Mouse (Mus musculus): ENCODE results near the gene Smyd3. TPM values are rescaled to one million over a fixed set of nuclear protein-coding genes. Genes with fewer than 3 reads are reported as not detected.
"Not testable (repeated sequence)": the region's sequence is repeated elsewhere in the genome, so short reads cannot be mapped to it uniquely, and the experiment has no call there.

The Smyd3 gene
- total RNA-seq, 2 experiments from 2014 or later, result 7.8 TPM

GRCm38 (mm10) chr1:179183499-179183898 is 334.3 kb downstream of the Smyd3 start:
- no peak for DNase-seq (ENCODE audit: low spot score in 2 of 2)

DNA sequence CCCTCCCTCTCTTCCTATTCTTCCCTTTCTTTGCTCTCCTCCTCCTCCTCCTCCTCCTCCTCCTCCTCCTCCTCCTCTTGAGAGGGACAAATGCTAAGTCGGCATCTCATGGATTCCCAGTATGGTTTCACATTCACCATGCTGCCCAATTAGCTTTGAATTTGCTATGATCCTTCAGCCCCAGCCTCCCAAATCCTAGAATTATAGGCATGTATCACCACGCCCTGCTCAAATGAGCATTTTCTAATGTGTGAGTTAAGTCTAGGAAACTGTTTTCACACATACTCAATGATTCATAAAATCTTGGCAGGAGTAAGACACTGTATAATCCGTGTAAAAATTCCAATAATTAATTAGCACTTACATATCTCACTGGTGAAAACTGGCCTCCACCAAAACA is 337.3 kb downstream of the Smyd3 start:
- no peak for DNase-seq (ENCODE audit: low spot score in 2 of 2)

DNA sequence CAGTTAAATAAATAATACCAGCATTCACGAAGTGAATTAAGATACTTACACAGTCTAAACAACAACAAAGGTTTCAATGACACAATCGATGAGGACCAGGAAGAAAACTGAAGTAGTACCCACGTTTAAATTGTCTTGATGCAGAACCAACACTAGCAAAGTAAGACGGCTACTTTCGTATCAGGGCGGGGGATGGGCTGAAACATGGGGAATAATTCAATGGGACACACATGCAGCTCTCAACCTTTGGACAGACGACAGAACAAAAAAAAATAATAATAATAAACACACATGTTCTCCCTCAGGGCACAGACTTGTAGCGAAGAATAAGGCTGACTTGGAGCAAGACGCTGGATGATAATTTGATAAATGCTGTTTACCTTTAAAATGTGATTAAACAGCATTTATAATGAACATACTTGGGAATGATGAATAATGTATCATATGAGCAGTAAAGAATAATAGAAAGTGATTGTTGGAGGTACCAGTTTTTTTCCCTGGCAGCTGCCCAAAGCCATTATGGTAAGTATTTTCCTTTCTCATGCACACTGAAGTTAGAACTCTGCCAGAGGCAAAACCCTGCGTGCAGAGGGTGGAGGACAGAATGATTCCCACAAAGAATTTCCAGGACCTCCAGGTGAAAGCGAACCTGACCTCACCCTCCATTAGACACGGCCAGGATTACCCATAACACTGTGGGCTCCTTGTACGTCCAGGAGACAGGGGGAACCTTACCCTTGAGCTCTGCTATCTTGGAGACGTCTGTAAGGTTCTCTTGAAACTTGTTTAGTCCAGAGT is 340.8 kb downstream of the Smyd3 start:
- DNase-seq (ENCODE audit: low spot score in 2 of 2), result no peak

GRCm38 (mm10) chr1:179174241-179174640 is 343.6 kb downstream of the Smyd3 start:
- no peak for DNase-seq (ENCODE audit: low spot score in 2 of 2)

DNA sequence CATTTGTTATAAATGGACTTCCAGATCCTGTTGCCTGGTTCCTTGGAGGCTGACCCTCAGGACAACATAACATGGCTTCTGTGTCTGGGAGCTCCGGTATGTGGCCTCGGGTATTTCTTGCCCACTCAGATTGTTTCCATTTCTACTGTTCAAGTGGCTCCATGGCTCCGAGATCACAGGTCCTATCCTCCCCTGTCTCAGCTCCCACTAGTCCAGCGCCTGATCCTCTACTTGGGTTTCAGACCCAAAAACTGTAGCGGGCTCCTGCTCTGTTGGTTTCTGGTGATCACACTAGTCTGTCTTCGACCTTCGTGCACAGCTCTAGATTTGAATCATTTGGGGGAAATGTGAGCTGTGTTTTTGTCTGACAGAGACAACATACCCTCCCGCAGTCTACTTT is 347.3 kb downstream of the Smyd3 start:
- no peak for DNase-seq (ENCODE audit: low spot score in 2 of 2)

- DNase-seq (ENCODE audit: low spot score in 2 of 2), result no peak
Measured at GRCm38 (mm10) chr1:179169749-179170148, 348.1 kb downstream of the Smyd3 start.

DNA sequence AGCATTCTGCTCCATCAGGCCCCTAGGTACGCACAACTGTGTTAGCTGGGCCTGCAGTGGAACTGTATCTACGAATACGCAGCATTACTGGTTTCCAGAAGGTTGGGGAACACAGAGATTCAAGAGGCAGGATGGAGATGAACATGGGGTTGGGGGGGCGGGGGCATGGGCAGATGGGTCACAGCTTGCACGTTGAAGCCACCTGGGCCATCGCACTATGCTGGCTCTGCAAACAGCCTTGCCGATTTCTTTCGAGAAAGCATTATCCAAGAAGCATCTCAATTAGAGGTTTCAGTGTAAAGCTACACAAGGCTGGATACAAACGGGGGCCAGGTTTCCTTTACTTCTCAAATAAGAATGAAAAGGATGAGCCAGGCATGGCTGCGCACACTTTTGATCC is 348.7 kb downstream of the Smyd3 start:
- no peak for DNase-seq (ENCODE audit: low spot score in 2 of 2)

DNA sequence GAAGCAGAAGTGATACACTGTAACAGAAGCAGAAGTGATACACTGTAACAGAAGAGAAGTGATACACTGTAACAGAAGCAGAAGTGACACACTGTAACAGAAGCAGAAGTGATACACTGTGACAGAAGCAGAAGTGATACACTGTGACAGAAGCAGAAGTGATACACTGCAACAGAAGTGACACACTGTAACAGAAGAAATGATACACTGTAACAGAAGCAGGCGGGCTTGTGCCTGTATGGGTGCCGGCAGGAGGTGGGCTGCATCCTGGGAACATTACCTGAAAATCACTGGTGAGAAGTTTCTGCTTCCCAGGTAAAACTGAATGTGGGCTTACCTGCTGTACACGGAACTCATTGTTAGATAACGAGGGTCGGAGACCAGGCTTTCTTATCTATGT is 353.6 kb downstream of the Smyd3 start:
- not testable (repeated sequence) for DNase-seq (ENCODE audit: low spot score in 2 of 2)

DNA sequence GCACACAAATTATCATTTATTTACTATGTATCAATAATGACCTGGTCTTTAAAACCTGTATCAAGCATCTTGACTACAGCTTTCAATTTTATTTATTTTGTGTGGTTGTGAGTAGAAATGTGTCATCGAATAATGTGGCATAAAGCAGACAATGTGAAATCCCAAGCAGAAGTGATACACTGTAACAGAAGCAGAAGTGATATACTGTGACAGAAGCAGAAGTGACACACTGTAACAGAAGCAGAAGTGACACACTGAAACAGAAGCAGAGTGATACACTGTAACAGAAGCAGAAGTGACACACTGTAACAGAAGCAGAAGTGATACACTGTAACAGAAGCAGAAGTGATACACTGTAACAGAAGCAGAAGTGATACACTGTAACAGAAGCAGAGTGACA is 355.1 kb downstream of the Smyd3 start:
- DNase-seq (ENCODE audit: low spot score in 2 of 2), result not testable (repeated sequence)

DNA sequence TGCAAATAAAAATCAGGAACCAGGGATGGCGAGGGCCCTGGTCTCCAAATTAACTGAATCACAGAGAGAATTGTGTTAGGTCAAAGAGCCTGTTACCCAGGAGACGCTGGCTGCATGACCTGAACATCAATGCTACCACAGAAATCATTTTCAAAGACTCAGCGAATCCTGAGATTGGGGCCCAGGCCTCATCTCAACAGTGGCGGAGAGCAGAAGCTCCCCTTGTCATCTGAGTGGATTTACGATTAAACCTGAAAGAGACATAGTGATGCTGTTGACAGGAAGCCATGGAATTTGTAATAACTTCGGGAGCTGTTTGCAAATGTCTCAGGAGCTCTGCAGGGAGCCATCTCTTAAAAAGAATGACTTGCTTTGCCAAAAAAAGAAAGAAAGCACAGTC is 355.9 kb downstream of the Smyd3 start:
- DNase-seq (ENCODE audit: low spot score in 2 of 2), result no peak

DNA sequence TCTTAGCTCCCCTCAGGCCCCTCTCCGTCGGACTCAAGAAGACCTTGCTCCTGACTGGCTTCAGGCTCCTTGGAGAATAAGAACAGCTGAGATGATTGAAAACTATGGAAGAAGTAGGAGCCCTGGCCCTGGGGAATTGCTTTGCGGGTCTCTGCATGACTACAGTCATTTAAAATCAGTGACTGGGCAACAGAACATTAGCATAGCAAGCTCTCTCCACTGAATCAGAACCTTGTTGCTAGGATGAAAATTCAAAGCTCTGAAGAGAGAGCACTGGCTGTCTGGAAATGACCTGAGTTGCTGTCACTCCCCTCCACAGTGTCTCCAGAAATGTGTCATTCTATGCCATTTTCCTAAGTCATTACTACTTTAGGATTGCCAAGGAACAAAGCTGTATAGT is 357.1 kb downstream of the Smyd3 start:
- no peak for DNase-seq (ENCODE audit: low spot score in 2 of 2)

- DNase-seq (ENCODE audit: low spot score in 2 of 2), result no peak
Measured at GRCm38 (mm10) chr1:179152376-179152775, 365.5 kb downstream of the Smyd3 start.

- no peak for DNase-seq (ENCODE audit: low spot score in 2 of 2)
Measured at GRCm38 (mm10) chr1:179151275-179151674, 366.6 kb downstream of the Smyd3 start.

GRCm38 (mm10) chr1:179149468-179150140 is 368.2 kb downstream of the Smyd3 start:
- no peak for DNase-seq (ENCODE audit: low spot score in 2 of 2)

DNA sequence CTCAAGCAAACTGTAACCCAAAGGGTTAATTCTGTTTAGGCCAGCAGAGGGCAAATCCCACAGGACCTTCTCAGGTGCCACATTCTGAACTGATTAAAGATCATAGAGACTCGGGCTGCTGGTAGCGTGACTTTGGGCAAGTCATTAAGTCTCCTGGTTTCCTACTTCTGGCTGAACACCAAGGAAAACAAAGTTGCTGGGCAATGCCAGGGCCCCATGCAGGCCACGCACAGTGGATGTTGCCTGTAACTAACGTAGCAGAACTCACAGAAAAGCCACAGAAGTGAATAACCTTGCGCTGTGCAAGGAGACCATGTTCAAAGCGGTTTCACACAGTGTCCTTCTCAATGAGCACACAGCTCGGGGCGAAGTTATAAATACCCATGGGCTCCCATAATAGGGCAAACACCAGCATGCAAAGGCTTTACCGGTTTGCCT is 371.1 kb downstream of the Smyd3 start:
- DNase-seq (ENCODE audit: low spot score in 2 of 2), result no peak

GRCm38 (mm10) chr1:179143154-179143832 is 374.5 kb downstream of the Smyd3 start:
- no peak for DNase-seq (ENCODE audit: low spot score in 2 of 2)

DNA sequence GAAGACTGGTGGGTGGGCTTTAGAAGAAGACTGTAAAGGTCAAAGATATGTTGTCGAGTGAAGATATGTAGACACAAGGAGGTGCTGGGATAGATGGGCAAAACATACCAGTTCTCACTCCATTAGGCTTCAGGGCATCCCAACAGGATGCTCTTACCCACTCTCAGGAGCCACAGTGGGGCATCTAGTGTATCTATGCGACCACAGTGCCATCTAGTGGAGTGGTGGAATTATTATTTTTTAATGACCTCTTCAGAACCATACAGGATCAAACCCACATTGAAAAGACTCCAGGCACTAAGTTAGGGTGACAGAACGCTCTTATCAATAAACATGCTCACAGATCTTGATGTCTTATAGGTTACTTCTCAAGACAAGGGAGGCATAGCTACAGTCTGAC is 375.7 kb downstream of the Smyd3 start:
- peak in 1 of 2 experiments; percentile 20 for DNase-seq (ENCODE audit: low spot score in 2 of 2)

GRCm38 (mm10) chr1:179141071-179141650 is 376.7 kb downstream of the Smyd3 start:
- no peak for DNase-seq (ENCODE audit: low spot score in 2 of 2)

DNA sequence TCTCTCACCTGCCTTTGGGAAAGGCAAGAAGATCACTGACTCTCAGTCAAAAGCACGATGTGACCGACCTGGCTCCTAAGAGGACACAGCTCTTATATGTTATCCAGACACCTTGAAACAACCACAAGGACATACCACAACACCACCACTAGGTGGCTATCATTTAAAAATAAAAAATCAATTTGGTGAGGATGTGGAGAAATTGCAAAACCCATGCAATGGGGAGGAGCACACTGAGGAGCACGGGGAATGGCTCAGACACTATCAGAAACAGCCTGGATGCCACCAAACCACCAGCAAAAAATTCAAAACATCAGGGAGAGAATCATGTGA is 380.7 kb downstream of the Smyd3 start:
- no peak for DNase-seq (ENCODE audit: low spot score in 2 of 2)

DNA sequence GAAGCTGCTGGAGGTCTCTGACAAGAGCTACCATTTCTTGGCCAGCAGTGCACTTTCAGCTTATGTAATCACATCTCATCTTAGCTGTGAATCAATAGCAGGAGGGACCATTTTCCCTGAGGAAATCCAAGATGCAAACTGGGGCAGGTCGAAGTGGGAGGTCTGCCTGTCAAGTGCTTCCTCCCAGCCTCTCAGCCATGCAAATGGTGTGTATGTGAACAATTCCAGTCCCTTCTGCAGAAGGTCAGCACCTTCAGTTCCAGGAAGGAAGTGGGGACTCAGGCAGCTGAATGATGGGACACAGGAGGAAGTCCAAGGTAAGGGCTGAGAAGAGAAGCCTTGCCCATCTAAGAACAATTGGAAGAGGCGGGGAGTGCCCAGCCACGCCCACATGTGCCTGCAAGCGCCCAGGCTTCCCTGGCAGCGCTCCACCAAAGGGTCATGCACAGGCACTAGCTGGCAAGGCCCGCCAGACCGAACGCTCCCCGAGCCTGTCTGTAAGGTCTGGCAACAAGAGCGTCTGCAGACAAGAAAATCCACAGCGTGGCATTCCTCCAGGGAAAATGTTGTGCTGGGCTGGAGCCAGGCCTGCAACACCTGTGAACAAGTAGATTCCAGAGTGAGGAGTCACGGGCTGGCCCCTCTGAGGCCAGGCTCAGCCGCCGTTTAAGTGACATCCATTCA is 381.2 kb downstream of the Smyd3 start:
- DNase-seq (ENCODE audit: low spot score in 2 of 2), result peak; percentile 20 to 34

- no peak for DNase-seq (ENCODE audit: low spot score in 2 of 2)
Measured at GRCm38 (mm10) chr1:179129995-179130394, 387.8 kb downstream of the Smyd3 start.
